Mouse (Mus musculus) embryonic fibroblast, embryonic 13.5 days (primary cell): ENCODE data around the gene Slc6a21.

Experiments used
- CTCF ChIP-seq: IDR thresholded peaks from 2 replicates; pipeline ENCODE4 v1.5.1; 2011; ENCODE audit warnings: mild to moderate bottlenecking, control low read depth, low read length, moderate library complexity, borderline replicate concordance; ENCODE audit not compliant: insufficient read depth
- POLR2A ChIP-seq: IDR thresholded peaks from 2 replicates; pipeline ENCODE4 v1.6.1; 2011; ENCODE audit warnings: low read depth, mild to moderate bottlenecking, control low read depth, low read length, moderate library complexity

DNA sequence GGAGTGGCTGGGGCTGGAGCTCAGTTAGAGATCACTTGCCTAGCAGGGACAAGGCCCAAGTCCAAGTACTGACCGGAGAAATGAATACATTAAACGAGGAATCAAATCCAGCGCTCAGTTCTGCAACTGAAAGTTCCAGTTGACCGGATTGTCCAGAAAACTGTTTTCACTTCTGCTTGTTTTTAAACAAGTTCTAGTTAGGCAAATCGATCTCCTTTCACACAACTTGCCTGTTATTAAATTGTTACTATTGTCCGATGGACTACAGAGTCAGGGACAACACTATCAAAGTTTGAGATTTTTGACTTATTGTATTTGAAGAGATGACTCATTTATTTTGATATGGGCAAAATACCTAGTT is 35.9 kb upstream of the Slc6a21 start:
- TF ChIP-seq POLR2A (no peak), CTCF (no peak)
